In the genomic region with DNA sequence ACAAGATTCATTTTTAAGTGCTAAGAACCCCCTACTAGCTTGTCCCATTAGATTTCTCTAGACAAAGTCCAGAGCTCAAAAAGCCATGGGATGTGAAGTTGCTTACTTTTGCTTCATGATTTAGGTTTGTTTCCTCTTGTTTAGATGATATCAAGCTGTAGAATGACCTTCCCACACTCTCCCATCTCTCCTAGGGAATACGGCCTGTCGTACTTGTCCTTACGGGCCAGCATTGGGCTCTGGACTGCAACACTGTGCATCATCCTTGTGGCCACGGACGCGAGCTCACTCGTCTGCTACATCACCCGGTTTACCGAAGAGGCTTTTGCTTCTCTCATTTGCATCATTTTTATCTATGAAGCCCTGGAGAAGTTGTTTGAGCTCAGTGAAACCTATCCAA, we compare ENCODE assay signal across 28 mouse cellular contexts.
"Had no signal": no experiment of that assay in that cellular context is flagged by ENCODE, and none has a peak within 500 bp of the region (broad histone marks: within the 10 kb centered on the region; RNA-seq: fewer than 3 reads in every experiment).

No protein-coding gene starts in this region.

- H3K36me3 ChIP-seq: embryonic facial prominence, embryonic 10.5 days; embryonic facial prominence, embryonic 12.5 days; embryonic facial prominence, embryonic 13.5 days; embryonic facial prominence, embryonic 15.5 days; forebrain, embryonic 10.5 days; forebrain, embryonic 12.5 days; forebrain, embryonic 15.5 days had no signal

- H3K4me3 ChIP-seq: embryonic facial prominence, embryonic 10.5 days; embryonic facial prominence, embryonic 12.5 days; embryonic facial prominence, embryonic 13.5 days; embryonic facial prominence, embryonic 15.5 days; erythroblast, embryonic 14.5 days; forebrain, embryonic 10.5 days; forebrain, embryonic 12.5 days; forebrain, embryonic 13.5 days; forebrain, embryonic 15.5 days; gastrocnemius, adult 2 months had no signal

- H3K27ac ChIP-seq: embryonic facial prominence, embryonic 10.5 days; embryonic facial prominence, embryonic 12.5 days; embryonic facial prominence, embryonic 13.5 days; embryonic facial prominence, embryonic 15.5 days; forebrain, embryonic 10.5 days; forebrain, embryonic 12.5 days; forebrain, embryonic 13.5 days; forebrain, embryonic 15.5 days; gastrocnemius, adult 2 months had no signal

- H3K27me3 ChIP-seq: embryonic facial prominence, embryonic 12.5 days; embryonic facial prominence, embryonic 13.5 days; embryonic facial prominence, embryonic 15.5 days; forebrain, embryonic 12.5 days; forebrain, embryonic 13.5 days; forebrain, embryonic 15.5 days had no signal

- H3K4me1 ChIP-seq: embryonic facial prominence, embryonic 10.5 days; embryonic facial prominence, embryonic 12.5 days; embryonic facial prominence, embryonic 13.5 days; embryonic facial prominence, embryonic 15.5 days; forebrain, embryonic 10.5 days; forebrain, embryonic 12.5 days; forebrain, embryonic 13.5 days; forebrain, embryonic 15.5 days had no signal

- H3K9me3 ChIP-seq: embryonic facial prominence, embryonic 10.5 days; embryonic facial prominence, embryonic 12.5 days; embryonic facial prominence, embryonic 13.5 days; embryonic facial prominence, embryonic 15.5 days; forebrain, embryonic 10.5 days; forebrain, embryonic 12.5 days; forebrain, embryonic 13.5 days; forebrain, embryonic 15.5 days had no signal

- H3K4me2 ChIP-seq: embryonic facial prominence, embryonic 12.5 days; embryonic facial prominence, embryonic 13.5 days; embryonic facial prominence, embryonic 15.5 days; forebrain, embryonic 12.5 days; forebrain, embryonic 13.5 days; forebrain, embryonic 15.5 days had no signal

- DNase-seq: cerebellum, adult 2 months; cerebellum, adult 8-10 months; cerebellum, adult 9-10 months; cerebellum, adult 9-11 months; cerebellum, postnatal 10 days; cerebellum, postnatal 14 days; cerebellum, postnatal 25 days; cerebellum, postnatal 36 days; embryo, embryonic 11 days; forebrain, postnatal 0 days; gastrocnemius, adult 2 months; gastrocnemius, postnatal 10 days; gastrocnemius, postnatal 14 days; gastrocnemius, postnatal 25 days; gastrocnemius, postnatal 36 days; heart, adult 11 months; heart, adult 18-20 months had no signal

- H3K9ac ChIP-seq: embryonic facial prominence, embryonic 12.5 days; embryonic facial prominence, embryonic 13.5 days; embryonic facial prominence, embryonic 15.5 days; forebrain, embryonic 12.5 days; forebrain, embryonic 13.5 days; forebrain, embryonic 15.5 days; forebrain, postnatal 0 days had no signal

- ATAC-seq: forebrain, embryonic 13.5 days; forebrain, embryonic 14.5 days; forebrain, embryonic 15.5 days; forebrain, embryonic 16.5 days; forebrain, postnatal 0 days had no signal
